Mouse (Mus musculus) erythroblast, embryonic 14.5 days (primary cell): ENCODE measurements around the gene Gm9903. TPM values are rescaled to one million over a fixed set of nuclear protein-coding genes. Genes with fewer than 3 reads are reported as not detected.

Source experiments
- H3K27me3 ChIP-seq: 2 replicates; pipeline ENCODE4 v1.6.1; 2012; ENCODE audit warnings: inconsistent platforms; ENCODE audit not compliant: control insufficient read depth
- H3K36me3 ChIP-seq: 2 replicates; pipeline ENCODE4 v1.6.1; 2012; ENCODE audit warnings: mild to moderate bottlenecking, inconsistent platforms; ENCODE audit not compliant: control insufficient read depth
- H3K4me1 ChIP-seq: 2 replicates; pipeline ENCODE4 v1.6.1; 2012; ENCODE audit warnings: inconsistent platforms; ENCODE audit not compliant: control insufficient read depth
- H3K4me3 ChIP-seq: replicated peaks from 2 replicates; pipeline ENCODE3; 2012; ENCODE audit warnings: moderate library complexity, mild to moderate bottlenecking, inconsistent platforms
- H3K9me3 ChIP-seq: 2 replicates; pipeline ENCODE4 v1.6.1; 2012; ENCODE audit warnings: low read length, inconsistent platforms, mixed read lengths; ENCODE audit not compliant: control insufficient read depth
- GATA1 ChIP-seq: IDR thresholded peaks from 2 replicates; pipeline ENCODE4 v1.6.1; 2012; ENCODE audit warnings: low read length, inconsistent platforms, mixed read lengths
- TAL1 ChIP-seq: IDR thresholded peaks from 3 replicates; pipeline ENCODE4 v1.6.1; 2012; ENCODE audit warnings: low read length, inconsistent platforms, mixed read lengths
- polyA plus RNA-seq: library from polyadenylated mRNA; stranded (reverse); fragments of >175 nt; gene quantifications from 2 replicates; pipeline ENCODE4 v1.2.3, GENCODE M21; 2012

Gene Gm9903
- polyA plus RNA-seq, 1 experiment, result not detected

GRCm38 (mm10) chr5:33609226-33609625, 20.5 kb upstream of the Gm9903 start:
- no peaks in the 10 kb centered on the region for H3K9me3 ChIP-seq
- no peaks in the 10 kb centered on the region; the same call in 1 of the 2 replicates for H3K4me1 ChIP-seq
- TF ChIP-seq TAL1 (no peak), GATA1 (no peak)
- H3K27me3 ChIP-seq, result no peaks in the 10 kb centered on the region
- peaks cover 83% of the 10 kb centered on the region for H3K36me3 ChIP-seq
- H3K4me3 ChIP-seq, result no peak overlapping the region

- Histone ChIP-seq H3K27me3 (no peaks in the 10 kb centered on the region), H3K4me3 (no peak overlapping the region), H3K9me3 (no peaks in the 10 kb centered on the region), H3K36me3 (peaks cover 77% of the 10 kb centered on the region), H3K4me1 (no peaks in the 10 kb centered on the region; the same call in 1 of the 2 replicates)
- TF ChIP-seq GATA1 (no peak), TAL1 (no peak)
Observed at GRCm38 (mm10) chr5:33611795-33612194, 17.9 kb upstream of the Gm9903 start.

GRCm38 (mm10) chr5:33614391-33614790, 15.3 kb upstream of the Gm9903 start:
- Histone ChIP-seq H3K36me3 (peaks cover 54% of the 10 kb centered on the region), H3K4me3 (no peak overlapping the region), H3K9me3 (no peaks in the 10 kb centered on the region), H3K27me3 (no peaks in the 10 kb centered on the region), H3K4me1 (peaks cover 2% of the 10 kb centered on the region; the same call in 1 of the 2 replicates)
- TF ChIP-seq TAL1 (no peak), GATA1 (no peak)

- Histone ChIP-seq H3K4me1 (peaks cover 12% of the 10 kb centered on the region), H3K36me3 (peaks cover 25% of the 10 kb centered on the region), H3K4me3 (no peak overlapping the region), H3K27me3 (no peaks in the 10 kb centered on the region), H3K9me3 (no peaks in the 10 kb centered on the region)
- TF ChIP-seq GATA1, result no peak
- no peak for TF ChIP-seq TAL1
Observed at GRCm38 (mm10) chr5:33622671-33623070, 7.1 kb upstream of the Gm9903 start.

GRCm38 (mm10) chr5:33623766-33624165, 6.0 kb upstream of the Gm9903 start:
- Histone ChIP-seq H3K27me3 (no peaks in the 10 kb centered on the region), H3K4me3 (no peak overlapping the region), H3K9me3 (no peaks in the 10 kb centered on the region), H3K4me1 (peaks cover 23% of the 10 kb centered on the region), H3K36me3 (peaks cover 25% of the 10 kb centered on the region)
- TF ChIP-seq GATA1 (no peak), TAL1 (no peak)

- Histone ChIP-seq H3K36me3 (peaks cover 27% of the 10 kb centered on the region), H3K4me3 (peak overlapping the region; percentile 88), H3K4me1 (peaks cover 49% of the 10 kb centered on the region), H3K27me3 (no peaks in the 10 kb centered on the region), H3K9me3 (no peaks in the 10 kb centered on the region)
- TF ChIP-seq GATA1 (no peak), TAL1 (no peak)
Observed at GRCm38 (mm10) chr5:33627968-33628367, 1.8 kb upstream of the Gm9903 start.

GRCm38 (mm10) chr5:33628820-33629300, 865 bp upstream of the Gm9903 start:
- Histone ChIP-seq H3K36me3 (peaks cover 25% of the 10 kb centered on the region), H3K9me3 (no peaks in the 10 kb centered on the region), H3K4me3 (peak overlapping the region; percentile 88), H3K27me3 (no peaks in the 10 kb centered on the region), H3K4me1 (peaks cover 49% of the 10 kb centered on the region)
- no peak for TF ChIP-seq GATA1
- no peak for TF ChIP-seq TAL1

GRCm38 (mm10) chr5:33630061-33630460, 336 bp downstream of the Gm9903 start:
- TF ChIP-seq GATA1 (no peak), TAL1 (no peak)
- no peaks in the 10 kb centered on the region for H3K9me3 ChIP-seq
- H3K27me3 ChIP-seq, result no peaks in the 10 kb centered on the region
- H3K4me3 ChIP-seq, result peak overlapping the region; percentile 88
- H3K36me3 ChIP-seq, result peaks cover 31% of the 10 kb centered on the region
- H3K4me1 ChIP-seq, result peaks cover 50% of the 10 kb centered on the region

- Histone ChIP-seq H3K4me1 (peaks cover 50% of the 10 kb centered on the region), H3K36me3 (peaks cover 31% of the 10 kb centered on the region), H3K4me3 (peak overlapping the region; percentile 88), H3K9me3 (no peaks in the 10 kb centered on the region), H3K27me3 (no peaks in the 10 kb centered on the region)
- TF ChIP-seq GATA1 (no peak), TAL1 (no peak)
Observed at GRCm38 (mm10) chr5:33630615-33631014, 890 bp downstream of the Gm9903 start.

- no peak overlapping the region for H3K4me3 ChIP-seq
- H3K4me1 ChIP-seq, result peaks cover 59% of the 10 kb centered on the region
- H3K9me3 ChIP-seq, result no peaks in the 10 kb centered on the region
- H3K27me3 ChIP-seq, result no peaks in the 10 kb centered on the region
- no peak for TF ChIP-seq GATA1
- no peak for TF ChIP-seq TAL1
- peaks cover 50% of the 10 kb centered on the region for H3K36me3 ChIP-seq
Observed at GRCm38 (mm10) chr5:33632526-33632925, 2.8 kb downstream of the Gm9903 start.
